Mouse (Mus musculus) neural tube, embryonic 12.5 days (tissue): ENCODE data around the gene Olfr47. TPM values are rescaled to one million over a fixed set of nuclear protein-coding genes. Genes with fewer than 3 reads are reported as not detected.

Source experiments
- ATAC-seq: fragments of 200-750 bp; cut with Nextera tagmentation; 2 replicates; pipeline ENCODE4 v1.8.0; 2017; ENCODE audit warnings: low read depth, mild to moderate bottlenecking, moderate TSS enrichment, moderate library complexity; ENCODE audit not compliant: low FRiP score
- H3K27ac ChIP-seq: fragments of 300-500 bp; sonication (generic); 2 replicates; pipeline ENCODE4 v1.5.1; 2016
- H3K27me3 ChIP-seq: fragments of 300-500 bp; sonication (generic); replicated peaks from 2 replicates; pipeline ENCODE4 v1.6.1; 2016; ENCODE audit warnings: mild to moderate bottlenecking
- H3K36me3 ChIP-seq: fragments of 300-500 bp; sonication (generic); 2 replicates; pipeline ENCODE4 v1.6.1; 2016; ENCODE audit warnings: mild to moderate bottlenecking
- H3K4me1 ChIP-seq: fragments of 300-500 bp; sonication (generic); 2 replicates; pipeline ENCODE4 v1.6.1; 2016
- H3K4me2 ChIP-seq: fragments of 300-500 bp; sonication (generic); replicated peaks from 2 replicates; pipeline ENCODE4 v1.6.1; 2016; ENCODE audit warnings: mild to moderate bottlenecking
- H3K4me3 ChIP-seq: fragments of 300-500 bp; sonication (generic); 2 replicates; pipeline ENCODE4 v1.5.1; 2016
- H3K9ac ChIP-seq: fragments of 300-500 bp; sonication (generic); 2 replicates; pipeline ENCODE4 v1.6.1; 2016; ENCODE audit warnings: mild to moderate bottlenecking
- H3K9me3 ChIP-seq: fragments of 300-500 bp; sonication (generic); 2 replicates; pipeline ENCODE4 v1.6.1; 2016; ENCODE audit warnings: mild to moderate bottlenecking
- WGBS: fragments of 180-500 bp; shearing (Covaris S2); methylation state at CpG from one replicate; pipeline ENCODE4 v1.1.7; 2016; 5-methylcytosine and 5-hydroxymethylcytosine counted together
- polyA plus RNA-seq: library from polyadenylated mRNA; unstranded; fragments of >200 nt; fragmentation: Nextera tagmentation; extraction: Ambion mirVana; gene quantifications from 2 replicates; pipeline ENCODE4 v1.2.1, GENCODE M21; 2016

Olfr47 gene
- polyA plus RNA-seq, 1 experiment from 2014 or later, result not detected

DNA sequence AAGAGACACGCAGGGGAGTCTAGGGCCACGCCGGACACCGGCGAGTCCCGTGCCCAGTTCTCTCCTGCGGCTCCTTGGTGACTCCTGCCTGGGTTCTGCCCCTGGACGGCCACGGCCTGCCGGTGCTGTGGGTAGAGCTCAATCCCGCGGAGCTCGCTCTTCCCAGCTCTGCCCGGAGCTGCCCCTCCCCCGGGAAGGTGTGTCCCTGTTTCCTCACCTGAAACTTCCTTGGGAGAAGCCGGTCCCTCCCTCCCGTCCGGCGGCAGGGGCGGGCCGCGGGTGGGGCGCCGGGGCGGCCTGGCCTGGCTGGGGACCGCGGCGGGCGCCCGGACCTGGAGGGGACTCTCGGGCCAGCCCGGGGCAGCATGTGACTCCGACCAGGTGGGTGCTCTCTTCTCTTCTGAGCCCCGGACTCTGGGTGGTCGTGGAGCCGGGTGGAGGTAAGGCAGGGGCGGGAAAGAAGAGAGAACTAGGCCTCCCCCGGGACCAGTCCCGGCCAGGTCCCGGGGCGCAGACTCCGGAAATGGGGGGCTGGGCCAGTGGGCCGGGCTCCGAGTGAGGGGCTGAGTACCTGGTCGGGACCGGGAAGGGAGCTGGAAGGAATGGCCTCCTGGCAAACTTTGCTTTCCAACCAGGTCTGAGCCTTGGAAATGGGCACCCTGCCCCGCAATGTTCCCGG is 34.2 kb downstream of the Olfr47 start, which contains the start of gene Arhgef5:
TSS of gene Arhgef5 (plus strand) at position 220 of the 679 bp plus-strand sequence.
- no peak within 1 kb of the TSS for H3K27ac ChIP-seq
- WGBS, result 2% methylated on average over 48 of the region's 48 CpGs
- H3K27me3 ChIP-seq, result peaks cover 34% of the 10 kb centered on the region
- peak within 1 kb of the TSS; percentile 92 for H3K4me2 ChIP-seq
- peak; percentile 77 for ATAC-seq
- H3K4me1 ChIP-seq, result peaks cover 8% of the 10 kb centered on the region; the same call in 1 of the 2 replicates
- peak within 1 kb of the TSS; percentile 50 for H3K4me3 ChIP-seq
- no peaks in the 10 kb centered on the region for H3K9me3 ChIP-seq
- H3K9ac ChIP-seq, result peak within 1 kb of the TSS; percentile 45
- no peaks in the 10 kb centered on the region for H3K36me3 ChIP-seq

DNA sequence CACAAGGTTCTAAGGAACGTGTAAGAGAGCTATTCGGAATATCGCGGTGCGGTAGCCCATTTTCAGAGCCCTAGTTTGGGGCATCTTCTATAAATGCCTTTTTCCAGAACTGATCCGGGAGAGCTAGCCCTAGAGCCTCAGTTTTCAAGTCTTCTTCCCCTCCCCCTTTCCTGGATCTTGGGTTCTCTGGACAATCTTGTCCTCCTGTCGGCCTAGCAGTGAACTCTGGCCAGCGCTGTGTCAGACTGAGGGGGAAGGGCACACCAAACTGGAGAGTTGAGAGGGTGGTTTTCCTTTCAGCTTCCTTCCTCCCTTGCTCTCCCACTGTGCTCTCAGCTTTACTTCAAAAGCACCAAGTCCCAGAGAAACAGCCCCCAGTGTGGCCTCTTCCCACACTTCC is 35.0 kb downstream of the Olfr47 start:
- H3K4me1 ChIP-seq, result peaks cover 8% of the 10 kb centered on the region; the same call in 1 of the 2 replicates
- ATAC-seq, result 0 out of 2 replicates have a peak, but pooled peaks have one; percentile 18
- peak overlapping the region; percentile 92 for H3K4me2 ChIP-seq
- peak overlapping the region; percentile 50 for H3K4me3 ChIP-seq
- H3K36me3 ChIP-seq, result no peaks in the 10 kb centered on the region
- H3K9me3 ChIP-seq, result no peaks in the 10 kb centered on the region
- H3K9ac ChIP-seq, result no peak overlapping the region
- no peak overlapping the region for H3K27ac ChIP-seq
- H3K27me3 ChIP-seq, result peaks cover 34% of the 10 kb centered on the region
- 6% methylated on average over 8 of the region's 8 CpGs for WGBS

DNA sequence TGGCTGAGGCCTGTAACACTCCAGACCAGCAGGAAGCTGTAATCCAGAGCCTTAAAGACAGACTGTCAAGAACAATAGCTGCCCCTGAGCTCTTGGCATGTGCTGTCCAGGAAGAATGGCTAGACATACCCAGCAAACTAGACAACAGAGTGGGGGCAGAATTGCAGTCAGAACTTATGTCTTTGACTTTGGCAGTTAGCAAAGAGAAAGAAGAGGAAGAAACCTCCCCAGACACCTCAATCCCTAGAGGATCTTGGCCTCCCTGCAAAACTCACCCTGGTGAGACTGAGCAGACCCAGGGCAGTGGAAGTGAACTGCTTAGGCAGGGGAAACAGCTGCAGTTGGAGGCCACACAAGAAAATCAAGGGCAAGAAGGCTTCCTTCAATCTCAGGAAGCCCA is 41.3 kb downstream of the Olfr47 start:
- no peaks in the 10 kb centered on the region for H3K27me3 ChIP-seq
- H3K4me3 ChIP-seq, result no peak overlapping the region
- no peak overlapping the region for H3K9ac ChIP-seq
- no peak for ATAC-seq
- H3K4me2 ChIP-seq, result no peak overlapping the region
- no peak overlapping the region for H3K27ac ChIP-seq
- no peaks in the 10 kb centered on the region for H3K36me3 ChIP-seq
- H3K9me3 ChIP-seq, result no peaks in the 10 kb centered on the region
- H3K4me1 ChIP-seq, result no peaks in the 10 kb centered on the region

DNA sequence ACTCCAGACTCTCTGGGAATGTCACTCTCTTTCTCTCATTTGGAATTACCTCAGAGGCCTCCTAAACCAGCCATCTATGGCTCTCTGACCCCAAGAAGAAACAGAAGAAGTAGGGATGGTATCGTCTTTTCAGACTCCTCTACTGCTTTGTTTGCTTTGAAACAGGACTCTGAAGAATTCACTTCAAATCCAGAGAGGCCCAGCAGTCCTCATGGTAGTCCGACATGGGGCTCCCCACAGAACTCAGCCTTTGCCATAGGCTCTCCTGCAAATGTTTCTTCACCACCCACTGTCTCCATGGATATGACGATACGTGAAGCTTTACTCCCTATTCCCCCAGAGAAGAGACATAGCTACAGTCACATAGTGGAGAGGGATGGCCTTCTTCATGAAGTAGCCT is 42.8 kb downstream of the Olfr47 start:
- H3K4me3 ChIP-seq, result no peak overlapping the region
- H3K27ac ChIP-seq, result no peak overlapping the region
- H3K36me3 ChIP-seq, result no peaks in the 10 kb centered on the region
- H3K9ac ChIP-seq, result no peak overlapping the region
- H3K27me3 ChIP-seq, result no peaks in the 10 kb centered on the region
- H3K4me2 ChIP-seq, result no peak overlapping the region
- WGBS, result 88% methylated on average over 4 of the region's 4 CpGs
- H3K4me1 ChIP-seq, result no peaks in the 10 kb centered on the region
- no peak for ATAC-seq
- H3K9me3 ChIP-seq, result no peaks in the 10 kb centered on the region

DNA sequence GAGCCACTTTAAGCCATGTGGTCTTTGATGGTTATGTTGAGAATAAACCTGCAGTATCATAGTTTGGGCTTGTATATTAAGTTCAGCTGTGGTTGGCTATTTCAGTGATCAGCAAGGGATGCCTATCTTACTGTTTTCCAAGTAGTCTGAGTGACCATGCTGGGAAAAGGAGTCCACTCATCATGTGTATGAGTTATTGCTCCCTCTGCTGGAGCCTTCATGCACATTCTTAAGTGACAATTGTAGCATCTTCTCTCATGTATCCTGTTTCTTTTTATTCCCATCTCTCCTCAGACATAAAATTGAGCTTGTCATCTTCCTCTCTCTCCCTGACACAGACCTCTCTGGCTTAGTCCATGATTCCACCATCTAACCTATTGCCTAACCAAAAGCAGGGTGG is 46.9 kb downstream of the Olfr47 start:
- Histone ChIP-seq H3K4me2 (no peak overlapping the region), H3K4me1 (no peaks in the 10 kb centered on the region), H3K36me3 (no peaks in the 10 kb centered on the region), H3K4me3 (no peak overlapping the region), H3K9me3 (no peaks in the 10 kb centered on the region), H3K9ac (no peak overlapping the region), H3K27me3 (no peaks in the 10 kb centered on the region), H3K27ac (no peak overlapping the region)
- ATAC-seq, result no peak

DNA sequence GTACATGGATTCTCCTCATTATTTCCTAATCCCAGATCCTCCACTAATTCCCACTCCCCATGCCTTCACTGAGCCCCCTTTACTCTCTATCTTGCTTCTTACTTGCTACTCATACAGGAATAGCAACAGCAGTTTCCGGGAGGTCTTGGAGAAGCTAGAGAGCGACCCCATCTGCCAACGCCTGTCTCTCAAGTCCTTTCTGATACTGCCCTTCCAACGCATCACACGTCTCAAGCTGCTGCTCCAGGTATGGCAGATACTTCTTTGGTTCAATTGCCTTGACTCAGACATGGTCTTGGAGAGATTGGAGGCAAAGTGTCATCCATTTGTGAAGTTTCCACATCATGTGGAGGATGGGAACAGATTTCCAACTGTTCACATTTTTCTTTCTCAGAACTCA is 49.2 kb downstream of the Olfr47 start:
- no peak overlapping the region for H3K4me3 ChIP-seq
- H3K4me2 ChIP-seq, result no peak overlapping the region
- no peak for ATAC-seq
- no peak overlapping the region for H3K27ac ChIP-seq
- H3K9me3 ChIP-seq, result no peaks in the 10 kb centered on the region
- 93% methylated on average over 5 of the region's 5 CpGs for WGBS
- no peak overlapping the region for H3K9ac ChIP-seq
- H3K4me1 ChIP-seq, result no peaks in the 10 kb centered on the region
- no peaks in the 10 kb centered on the region for H3K27me3 ChIP-seq
- H3K36me3 ChIP-seq, result no peaks in the 10 kb centered on the region

Other genes with a start within 250 kb of the Olfr47 start
- not detected in 2 replicates for gene Olfr441, start 125.2 kb upstream of the Olfr47 start, polyA plus RNA-seq
- not detected in 2 replicates for gene Olfr237-ps1, start 85.0 kb upstream of the Olfr47 start, polyA plus RNA-seq
- gene Olfr437, start 68.2 kb upstream of the Olfr47 start, polyA plus RNA-seq, result not detected in 2 replicates
- not detected in 2 replicates for gene Olfr13, start 59.4 kb upstream of the Olfr47 start, polyA plus RNA-seq
- gene Olfr435, start 34.4 kb upstream of the Olfr47 start, polyA plus RNA-seq, result not detected in 2 replicates
- gene Olfr434, start 18.5 kb upstream of the Olfr47 start, polyA plus RNA-seq, result not detected in 2 replicates
- gene Arhgef5, start 34.1 kb downstream of the Olfr47 start, polyA plus RNA-seq, result 3.3 and 3.4 TPM in 2 replicates
- gene Nobox, start 78.0 kb downstream of the Olfr47 start, polyA plus RNA-seq, result not detected in 2 replicates